Mouse (Mus musculus): ENCODE data around the gene Phkb.

- TF ChIP-seq EP300 (IDR thresholded peaks at IDR 0.05; ENCODE audit: low read depth) (no peak), CTCF (IDR thresholded peaks at IDR 0.05; ENCODE audit: low read depth) (no peak)
Measured at GRCm38 (mm10) chr8:86006485-86006884, 165.7 kb downstream of the Phkb start.

Measured in liver, embryonic 14.5 days (tissue).